Mouse (Mus musculus) kidney, postnatal 10 days (tissue): ENCODE data around the gene Inpp5a.
A peak's percentile ranks its signal among the peaks of the same experiment; 100 is the strongest.

Experiments used
- DNase-seq: peaks from one replicate; pipeline ENCODE4 v3.0.0; 2021; ENCODE audit warnings: mixed read lengths

Gene Inpp5a

DNA sequence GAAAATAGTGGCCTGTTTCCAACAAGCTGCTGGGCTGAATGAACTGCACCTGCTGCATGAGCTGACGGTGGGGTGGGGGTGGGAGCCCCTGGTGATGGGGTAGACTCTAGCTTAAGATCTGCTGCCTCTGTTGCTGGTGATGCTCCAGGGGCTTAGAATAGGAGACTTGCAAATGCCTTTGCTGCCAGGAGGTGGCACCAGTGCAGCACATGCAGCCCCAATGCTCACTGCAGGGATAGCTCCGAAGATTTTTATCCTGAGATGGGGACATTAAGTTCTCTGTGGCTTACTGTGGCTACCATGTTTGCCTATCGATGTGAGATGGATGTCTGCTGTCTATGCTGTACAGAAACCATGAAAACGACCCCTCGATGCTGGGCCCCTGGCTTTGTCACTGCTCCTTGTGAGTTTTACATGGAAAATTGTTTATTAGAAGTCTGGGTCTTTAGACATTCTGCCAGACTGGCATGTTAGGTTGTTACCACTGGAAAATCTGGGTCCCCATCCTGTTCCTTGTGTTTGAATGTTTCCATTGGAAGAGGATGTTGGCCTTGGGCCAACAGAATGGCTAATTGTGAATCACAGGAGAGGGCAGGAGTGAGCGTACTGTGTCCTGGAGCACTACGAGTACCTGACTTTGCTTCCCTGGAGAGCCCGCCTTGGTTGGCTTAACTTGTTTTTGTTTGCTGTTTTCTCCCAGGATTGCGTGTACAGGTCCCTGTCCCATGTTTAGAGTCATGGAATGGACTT lies 95.5 kb downstream of the Inpp5a start:
- DNase-seq = peak; percentile 71

DNA sequence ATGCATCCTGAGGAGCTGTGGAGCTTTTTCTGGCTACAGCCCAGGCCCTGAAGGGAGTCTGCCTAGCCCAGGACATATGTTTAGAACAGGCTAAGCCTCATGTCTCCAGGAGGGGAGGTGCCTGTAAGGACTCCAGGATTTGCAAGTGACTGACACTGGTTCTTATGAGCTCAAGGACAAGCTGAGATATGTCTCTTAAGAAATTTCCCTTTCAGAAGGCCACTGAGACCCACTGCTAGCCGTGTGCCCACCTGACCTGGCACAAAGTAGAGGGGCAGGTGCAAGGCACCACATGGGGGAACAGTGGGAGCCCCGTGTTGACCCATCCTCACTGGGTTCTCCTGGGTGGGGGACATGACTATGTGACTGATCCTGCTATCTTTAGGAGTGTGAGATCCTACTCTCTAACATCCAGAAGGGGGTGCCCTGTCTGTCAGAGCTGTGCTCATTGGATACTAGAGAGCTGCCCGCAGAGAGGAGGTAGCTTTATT lies 100.9 kb downstream of the Inpp5a start:
- no peak for DNase-seq

DNA sequence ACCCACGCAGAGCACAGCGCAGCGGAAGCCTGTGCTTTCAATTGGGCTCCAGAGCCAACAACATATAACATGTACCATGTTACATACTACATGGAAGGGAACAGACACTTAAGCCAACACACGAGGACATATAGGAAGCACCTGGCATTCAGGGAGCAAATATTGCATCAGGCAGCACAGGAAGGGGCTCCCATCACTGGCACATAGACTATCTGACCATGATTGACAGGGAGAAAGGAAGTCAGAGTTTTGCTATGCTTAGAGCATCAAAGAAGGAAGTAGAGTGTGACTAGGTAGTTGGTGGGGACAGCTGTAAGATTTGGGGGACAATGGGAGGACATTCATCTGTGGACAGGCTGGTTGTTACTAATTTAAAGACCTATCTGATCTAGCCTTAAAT lies 103.4 kb downstream of the Inpp5a start:
- DNase-seq = no peak

DNA sequence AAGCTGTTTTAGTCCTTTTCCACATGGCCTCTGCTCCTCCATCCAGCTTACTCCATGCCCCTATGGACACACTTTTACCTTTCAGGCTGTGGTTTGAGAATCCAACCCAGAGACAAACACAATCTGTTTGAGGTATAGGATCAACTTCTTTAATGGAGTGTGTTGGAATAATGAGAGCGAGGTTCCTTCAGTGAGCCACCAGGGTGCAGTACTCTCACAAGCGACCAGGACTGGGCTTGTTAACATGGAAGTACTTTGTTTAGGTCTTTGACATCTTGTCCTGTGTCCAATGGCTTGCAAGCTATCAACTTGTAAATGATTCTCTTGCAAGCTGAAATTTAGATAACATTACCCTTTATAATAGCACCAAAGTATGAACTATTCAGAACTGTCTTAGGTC lies 104.0 kb downstream of the Inpp5a start:
- no peak for DNase-seq

DNA sequence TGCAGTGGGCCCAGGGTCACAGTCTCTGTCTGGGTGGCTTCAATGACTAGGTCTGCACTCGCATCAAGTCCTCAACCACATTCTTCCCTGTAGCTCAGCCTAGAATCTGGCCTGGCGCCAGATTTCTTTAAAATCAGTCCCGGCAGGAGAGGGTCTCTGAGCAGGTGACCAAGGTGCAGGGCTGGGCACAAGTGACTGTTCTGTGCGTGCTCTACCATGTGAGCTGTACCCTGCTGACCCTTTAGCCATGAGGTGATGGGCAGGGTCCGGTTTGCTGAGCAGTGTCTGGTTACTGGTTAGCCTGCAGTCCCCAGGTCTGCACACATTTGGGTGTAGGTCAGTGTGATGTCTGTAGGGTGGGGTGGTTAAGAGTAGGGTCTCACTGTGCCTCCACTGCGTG lies 106.9 kb downstream of the Inpp5a start:
- DNase-seq = peak; percentile 56

DNA sequence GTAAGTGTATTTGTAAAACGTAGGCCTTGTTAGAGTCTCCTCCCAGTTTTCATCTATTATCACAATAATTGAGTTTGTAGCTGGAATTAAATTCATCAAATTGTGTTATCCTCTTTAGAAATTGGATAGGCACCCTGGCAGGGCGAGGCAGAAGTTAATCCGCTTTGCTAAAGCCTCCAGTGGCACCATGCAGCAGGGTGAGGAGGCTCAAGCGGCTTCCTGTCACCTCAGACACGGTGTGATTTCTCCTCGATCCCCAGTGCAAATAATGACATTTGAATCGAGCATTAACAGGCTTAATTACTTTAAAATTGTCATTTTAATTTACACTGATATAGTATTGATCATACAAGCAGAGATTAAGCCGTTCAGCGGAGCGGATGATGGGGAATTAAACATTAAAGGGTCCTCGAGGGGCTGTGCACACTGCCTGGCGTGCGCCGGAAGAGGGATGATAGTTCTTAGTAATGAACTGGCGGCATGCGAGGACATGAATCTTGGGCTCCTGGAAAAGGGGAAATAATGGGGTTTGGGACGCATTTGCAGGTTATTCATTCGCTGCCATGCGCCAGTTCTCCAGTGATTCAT lies 109.2 kb downstream of the Inpp5a start:
- no peak for DNase-seq

DNA sequence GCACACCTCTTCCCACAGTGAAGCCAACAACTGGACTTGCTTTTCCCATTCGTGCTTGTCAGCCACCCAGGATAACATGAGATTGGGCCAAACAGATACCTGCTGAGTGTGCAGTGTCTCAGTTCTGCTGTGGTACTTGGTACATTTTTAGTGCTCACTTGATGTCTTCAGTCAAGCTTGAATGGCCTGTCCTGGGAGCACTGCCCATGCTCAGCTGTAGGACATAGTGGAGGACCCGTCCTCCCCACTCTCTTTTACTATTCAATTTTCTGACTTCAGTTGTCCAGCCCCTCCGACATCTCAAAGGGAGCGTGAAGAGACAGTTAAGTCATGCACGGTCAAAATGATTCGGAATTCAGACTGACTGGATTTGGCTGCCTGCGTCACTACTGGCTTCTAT lies 115.2 kb downstream of the Inpp5a start:
- no peak for DNase-seq

DNA sequence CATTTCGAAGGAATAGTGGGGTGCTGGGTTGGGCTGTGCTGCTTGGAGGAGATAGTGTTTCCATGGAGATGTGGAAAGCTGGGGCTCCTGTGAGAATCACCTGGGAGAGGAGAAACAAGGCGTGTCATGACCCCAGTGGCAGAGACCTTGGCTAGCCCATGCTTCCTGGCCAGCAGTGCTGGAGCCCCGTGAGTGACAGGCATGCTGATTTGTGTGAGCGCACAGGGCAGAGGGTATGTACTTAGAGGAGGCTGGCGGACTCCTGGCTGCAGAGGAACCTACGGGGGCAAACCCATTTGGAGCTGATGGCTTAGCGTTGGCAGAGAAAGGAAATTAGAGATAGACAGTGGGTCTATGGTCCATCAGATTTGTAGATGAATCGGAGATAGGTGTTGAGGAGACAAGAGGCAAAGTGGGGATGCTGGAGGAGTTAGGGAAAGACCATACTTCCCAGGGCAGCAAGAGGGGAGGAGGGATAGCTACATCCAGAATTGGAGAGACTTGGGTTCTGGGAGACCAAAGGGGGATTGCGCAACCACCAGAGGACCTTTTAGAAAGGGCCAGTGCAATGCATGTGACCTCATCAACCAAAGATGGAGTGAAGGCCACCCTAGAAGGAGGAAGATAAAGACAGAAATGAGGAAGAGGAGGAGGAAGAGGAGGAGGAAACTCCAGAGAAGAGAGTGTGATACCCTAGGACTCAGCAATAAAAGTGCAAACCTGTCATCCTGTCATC lies 117.9 kb downstream of the Inpp5a start:
- no peak for DNase-seq

DNA sequence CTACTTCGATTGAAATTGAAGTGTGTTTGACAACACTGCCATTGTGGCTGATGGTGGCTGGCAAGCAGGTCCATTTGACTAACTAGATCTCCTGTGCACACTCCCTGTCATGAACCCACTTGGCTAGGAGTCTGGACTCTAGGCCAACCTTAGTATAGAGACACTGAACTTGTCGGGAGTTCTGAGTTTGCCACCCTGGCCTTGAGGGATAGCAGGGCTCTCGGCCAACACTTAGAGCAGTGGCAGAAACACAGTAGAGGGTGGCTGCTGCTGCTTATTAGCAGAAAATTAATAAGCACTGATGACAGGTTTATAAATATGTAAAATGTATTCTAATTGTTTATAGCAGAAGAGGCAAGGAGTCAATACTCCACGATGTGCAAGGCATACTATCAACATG lies 120.0 kb downstream of the Inpp5a start:
- DNase-seq = no peak

DNA sequence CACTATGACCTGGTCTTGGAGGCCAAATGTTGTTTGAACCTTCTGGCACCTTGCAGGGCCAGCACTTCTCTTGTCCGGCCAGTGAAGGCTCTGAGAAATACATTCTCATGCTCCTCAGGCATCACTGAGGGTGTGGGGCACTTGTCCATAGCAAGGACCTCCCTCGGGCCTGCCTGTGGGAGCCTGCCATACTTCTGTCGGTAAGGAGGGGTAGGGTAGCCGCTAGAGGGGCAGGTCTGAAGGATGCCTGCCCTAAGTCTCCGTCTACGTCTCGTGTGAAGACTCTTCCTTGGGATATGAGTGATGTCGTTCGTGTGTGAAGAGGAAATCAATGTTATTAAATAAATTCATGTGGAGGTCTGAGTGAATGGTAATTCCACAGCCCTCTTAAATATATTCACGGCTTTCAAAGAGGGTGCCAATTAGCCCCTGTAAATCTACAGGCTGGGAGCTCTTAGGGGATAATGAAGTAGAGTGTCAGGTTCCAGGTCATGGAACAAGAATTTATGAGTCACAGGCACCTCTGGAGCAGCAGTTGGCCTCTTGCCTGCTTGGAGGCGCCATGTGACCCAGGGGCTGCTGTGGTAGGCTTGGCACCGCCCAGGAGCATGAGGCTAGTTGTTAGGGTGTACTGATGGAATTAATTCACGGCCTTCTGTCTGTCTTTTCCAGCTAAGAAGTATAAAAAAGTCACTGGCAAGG lies 127.2 kb downstream of the Inpp5a start:
- DNase-seq = peak; percentile 82

DNA sequence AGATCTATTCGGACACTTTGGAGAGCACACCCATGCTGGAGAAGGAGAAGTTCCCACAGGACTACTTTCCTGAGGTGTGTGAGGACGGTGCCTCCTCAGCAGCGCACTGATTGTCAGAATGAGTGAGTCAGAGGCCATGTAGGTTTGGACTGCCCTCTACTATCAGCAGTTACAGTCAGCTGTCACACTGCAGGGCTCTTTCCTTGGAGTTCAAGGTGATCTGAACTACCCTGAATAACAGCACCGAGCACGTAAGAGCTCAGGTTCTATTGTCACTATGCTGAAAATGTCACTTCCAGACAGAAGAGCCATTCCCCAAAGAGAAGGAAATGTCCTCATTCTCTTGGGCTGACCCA lies 127.7 kb downstream of the Inpp5a start:
- DNase-seq = no peak

DNA sequence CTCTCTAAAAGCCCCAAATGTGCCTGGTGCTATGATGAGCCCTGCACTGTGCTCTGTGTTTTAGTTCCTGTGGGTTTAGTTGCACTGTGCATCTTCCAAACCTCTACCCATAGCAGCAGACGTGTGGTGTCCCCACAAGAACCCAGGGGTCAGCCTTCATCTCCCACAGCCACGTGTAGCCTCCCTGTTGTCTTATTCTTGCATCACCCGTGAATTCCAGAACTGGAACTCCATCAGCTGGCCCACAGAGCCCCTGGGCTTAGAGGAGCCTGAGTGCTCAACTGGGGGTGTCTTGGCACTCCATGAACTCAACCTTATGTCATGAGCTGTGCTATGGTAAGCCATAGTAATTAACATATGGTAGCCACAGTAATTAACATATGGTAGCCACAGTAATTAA lies 129.4 kb downstream of the Inpp5a start:
- no peak for DNase-seq

DNA sequence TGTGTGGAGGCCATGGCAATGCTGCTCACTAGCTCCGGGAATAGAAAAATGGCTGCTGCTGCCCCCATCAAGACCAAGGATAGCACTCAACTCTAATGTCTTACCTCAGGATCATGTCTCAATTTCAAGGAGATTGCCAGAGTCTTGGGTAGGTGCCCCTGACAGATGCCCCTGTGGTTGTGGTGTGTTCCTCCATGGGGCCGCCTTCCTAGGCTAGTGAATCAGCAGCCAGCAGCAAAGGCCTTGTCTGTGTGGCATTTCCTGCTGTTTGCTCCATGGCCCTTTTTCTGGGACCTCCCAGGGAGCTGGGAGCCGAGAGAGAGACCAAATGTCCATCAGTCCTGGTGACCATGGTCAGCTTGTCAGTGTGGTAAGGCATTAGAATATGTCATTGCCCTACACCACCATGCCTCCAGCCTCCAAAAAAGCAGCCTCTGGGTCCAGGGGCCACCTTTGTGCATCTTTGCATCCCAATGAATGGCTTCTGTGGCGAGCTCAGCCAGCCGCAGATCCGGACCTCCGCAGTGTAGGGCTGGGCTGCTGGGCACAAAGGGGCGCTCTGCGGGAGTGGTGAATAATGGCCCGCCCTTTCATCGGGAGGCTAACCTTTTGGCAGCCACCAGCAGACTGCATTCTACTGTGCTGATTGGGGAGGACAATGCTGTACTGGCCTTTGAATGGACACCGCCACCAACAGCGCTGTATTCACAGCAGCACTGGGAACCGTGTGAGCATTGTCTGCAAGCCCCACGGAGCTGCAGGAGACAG lies 139.6 kb downstream of the Inpp5a start:
- DNase-seq = no peak

DNA sequence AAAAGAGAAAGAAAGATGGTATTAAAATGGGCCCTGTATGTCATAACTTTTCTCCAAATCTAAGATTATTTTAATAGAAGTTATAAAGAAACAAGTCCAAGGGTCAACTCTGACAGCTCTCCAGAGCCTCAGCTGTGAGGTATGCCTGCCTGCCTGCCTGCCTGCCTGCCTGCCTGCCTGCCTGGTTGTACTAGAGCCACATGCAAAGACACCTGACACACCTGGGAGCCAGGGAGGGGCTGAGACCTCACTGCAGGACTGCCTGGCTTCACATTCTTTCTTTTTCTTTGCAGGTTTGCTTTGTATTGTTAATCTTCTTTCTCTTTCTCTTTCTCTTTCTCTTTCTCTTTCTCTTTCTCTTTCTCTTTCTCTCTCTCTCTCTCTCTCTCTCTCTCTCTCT lies 140.3 kb downstream of the Inpp5a start:
- DNase-seq = no peak

DNA sequence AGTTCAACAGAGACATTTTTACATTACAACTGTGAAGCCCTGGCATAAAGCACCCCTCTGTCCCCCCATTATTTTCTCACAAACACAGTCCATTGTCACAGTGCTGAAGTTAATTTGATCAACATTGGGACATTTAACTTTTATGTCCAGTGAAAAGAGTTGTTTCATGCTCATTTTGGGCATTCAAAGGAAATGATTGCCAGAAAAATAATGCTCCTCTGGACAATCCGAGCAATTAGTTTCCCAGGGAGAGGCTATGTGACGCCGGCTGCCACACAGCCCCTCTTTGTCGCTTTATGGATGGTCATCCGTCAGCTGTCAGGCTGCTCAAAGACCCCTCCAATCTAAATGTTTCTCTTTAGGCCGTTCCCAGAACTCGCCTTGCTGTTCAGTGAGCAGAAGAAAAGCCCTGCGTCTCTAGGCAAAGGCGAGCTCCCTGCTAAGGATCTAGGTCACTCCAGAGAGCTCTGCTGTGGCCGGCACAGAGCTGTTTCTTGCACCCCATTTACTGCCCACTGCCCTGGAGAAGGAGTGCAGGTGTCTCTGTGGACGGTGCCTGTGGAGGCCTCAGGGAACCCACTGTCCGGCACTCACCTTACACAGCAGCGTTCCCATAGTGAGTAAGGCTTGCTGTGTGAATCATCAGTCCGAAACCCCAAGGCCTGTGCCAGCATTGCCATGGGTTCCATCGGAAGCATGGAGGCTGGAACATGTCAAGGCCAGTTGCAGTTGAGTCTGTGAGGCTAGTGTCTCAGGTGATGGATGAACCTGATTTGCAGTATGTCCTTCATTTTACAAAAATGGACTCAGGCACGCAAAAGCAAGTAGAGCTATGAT lies 141.9 kb downstream of the Inpp5a start:
- DNase-seq = no peak

DNA sequence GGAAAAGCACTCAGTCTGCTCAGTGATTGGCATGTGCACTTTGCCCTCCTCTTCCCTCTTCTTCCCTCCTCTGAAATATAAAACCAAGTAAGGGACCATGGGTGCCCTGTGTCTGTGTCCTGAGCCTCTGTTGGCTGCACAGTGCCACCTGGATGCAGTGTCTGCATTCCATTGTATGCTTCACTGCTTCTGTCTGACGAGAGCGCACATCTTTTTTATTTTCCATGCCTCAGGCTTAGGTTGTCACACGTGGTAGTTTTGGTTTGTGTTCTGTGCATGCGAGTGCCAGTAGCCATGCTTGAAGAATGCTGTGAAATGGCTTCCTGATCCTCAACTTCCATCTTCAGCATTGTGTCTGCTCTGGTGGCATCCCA lies 142.5 kb downstream of the Inpp5a start:
- DNase-seq = peak; percentile 36

DNA sequence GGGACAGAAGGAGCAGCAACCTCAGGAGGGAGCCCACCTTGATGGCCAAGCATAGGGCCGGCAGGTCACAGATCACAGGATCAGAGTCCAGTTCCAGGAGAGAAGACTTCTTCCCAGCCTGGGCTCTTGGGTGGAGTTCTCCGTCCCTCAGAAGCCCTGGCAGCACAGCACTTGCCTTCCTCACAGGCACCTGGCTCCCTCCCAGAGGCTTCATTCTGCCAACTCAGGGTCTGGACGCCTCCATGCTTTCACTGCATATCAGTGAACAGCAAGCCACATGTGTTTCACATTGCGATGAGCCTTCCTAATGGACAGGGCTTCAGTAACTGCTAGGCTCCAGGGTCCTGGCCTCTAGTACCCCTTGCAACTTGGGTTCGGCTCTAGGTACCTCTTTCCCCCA lies 147.4 kb downstream of the Inpp5a start:
- no peak for DNase-seq

DNA sequence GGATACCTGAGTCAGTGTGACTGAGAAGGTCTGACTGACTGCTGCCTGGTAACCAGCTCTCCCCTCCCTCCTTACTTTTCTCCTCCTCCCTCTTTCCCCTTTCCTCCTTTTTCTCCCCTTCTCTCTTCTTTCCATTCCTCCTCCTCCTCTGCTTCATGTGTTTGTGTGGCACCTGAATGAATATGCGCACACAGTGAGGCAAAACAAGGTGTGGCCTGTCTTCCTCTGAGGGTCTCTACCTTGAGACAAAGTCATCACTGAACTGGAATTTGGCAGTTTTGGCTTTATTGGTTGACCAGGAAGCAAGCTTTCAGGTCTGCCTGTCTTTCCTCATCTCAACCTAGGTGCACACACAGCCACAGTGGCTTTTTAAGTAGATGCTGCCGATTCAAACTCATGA lies 147.9 kb downstream of the Inpp5a start:
- DNase-seq = no peak

DNA sequence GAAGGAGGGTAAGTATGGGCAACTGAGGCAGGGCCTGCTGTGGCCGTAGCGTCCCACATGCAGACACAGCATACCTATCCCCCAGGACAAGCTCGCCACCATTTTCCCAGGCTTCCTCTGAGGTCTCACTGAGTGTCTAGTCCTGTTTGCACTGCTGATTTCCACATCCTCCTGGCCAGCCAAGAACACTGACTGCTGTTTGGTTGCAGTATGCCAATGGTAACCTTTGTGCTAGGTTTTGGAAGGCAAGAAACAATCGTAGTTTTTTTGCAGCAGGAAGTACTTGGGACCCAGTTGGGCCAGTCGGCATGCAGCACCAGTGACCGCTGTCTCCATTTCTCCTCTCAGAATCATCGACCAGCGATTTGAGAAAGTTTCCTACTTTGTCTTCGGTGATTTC lies 148.9 kb downstream of the Inpp5a start:
- no peak for DNase-seq

DNA sequence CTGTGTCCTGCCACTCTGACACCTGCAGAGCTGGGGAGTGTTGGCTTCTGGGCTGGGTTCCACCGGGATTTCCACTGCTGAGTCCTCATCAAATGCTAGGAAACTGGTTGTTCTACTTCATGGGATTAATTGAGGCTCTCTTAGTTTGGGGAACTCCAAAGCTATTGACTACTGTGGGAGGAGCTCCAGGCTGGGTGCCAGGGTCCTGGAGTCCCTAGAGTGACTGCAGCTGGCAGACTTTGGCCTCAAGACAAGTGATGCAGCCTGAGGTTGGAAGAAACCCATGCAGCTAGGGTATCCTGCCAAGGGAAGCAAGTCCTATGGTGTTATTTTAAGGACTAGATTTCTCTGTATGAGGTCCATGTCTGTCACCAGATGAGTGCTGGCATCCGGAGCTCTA lies 149.6 kb downstream of the Inpp5a start:
- no peak for DNase-seq

DNA sequence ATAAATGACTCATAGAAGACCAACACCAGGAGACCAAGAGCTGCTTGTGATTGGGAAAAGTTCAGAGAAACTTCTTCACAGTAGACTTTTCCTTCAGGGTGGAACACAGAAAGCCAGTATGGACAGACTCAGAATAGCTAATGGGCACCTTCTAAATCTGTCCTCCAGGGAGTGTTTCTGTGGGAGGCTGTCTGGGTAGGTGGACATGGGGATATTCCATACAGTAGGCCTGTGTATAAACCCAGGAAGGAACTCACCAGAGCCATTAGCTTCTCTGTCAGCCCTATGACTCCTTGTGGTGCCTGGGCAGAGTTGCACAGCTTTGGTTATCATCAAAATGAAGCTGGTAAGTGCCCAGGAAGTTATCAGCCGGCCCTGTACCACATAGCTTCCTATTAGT lies 151.7 kb downstream of the Inpp5a start:
- no peak for DNase-seq

DNA sequence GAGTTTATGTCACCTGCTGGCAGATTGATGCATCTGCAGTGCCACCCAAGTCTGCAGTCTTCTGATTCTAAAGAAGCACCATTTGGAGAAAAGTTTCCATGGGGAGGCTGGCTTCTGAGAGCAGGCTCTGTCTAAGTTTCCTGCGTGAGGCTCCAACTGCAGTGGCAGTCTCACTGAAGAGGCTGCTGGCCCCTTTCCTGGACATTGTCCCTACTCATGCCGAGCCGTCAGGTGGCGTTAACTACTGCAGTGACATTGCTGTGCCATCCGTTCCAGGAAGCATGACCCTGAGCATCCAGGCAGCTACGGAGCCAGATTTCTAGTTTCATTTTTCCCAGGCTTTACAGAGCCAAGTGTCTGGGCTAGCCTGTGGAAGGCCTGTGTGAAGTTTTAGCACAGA lies 152.5 kb downstream of the Inpp5a start:
- no peak for DNase-seq
